Mouse (Mus musculus): ENCODE measurements around the gene Ctxn2. TPM values are rescaled to one million over a fixed set of nuclear protein-coding genes. Genes with fewer than 3 reads are reported as not detected.
"Not testable (repeated sequence)": the region's sequence is repeated elsewhere in the genome, so short reads cannot be mapped to it uniquely, and the experiment has no call there.

The Ctxn2 gene
- not detected in 2 replicates for total RNA-seq (2021)
- long read RNA-seq, experiment 1: 0 reads
- long read RNA-seq, experiment 2: 0 reads

DNA sequence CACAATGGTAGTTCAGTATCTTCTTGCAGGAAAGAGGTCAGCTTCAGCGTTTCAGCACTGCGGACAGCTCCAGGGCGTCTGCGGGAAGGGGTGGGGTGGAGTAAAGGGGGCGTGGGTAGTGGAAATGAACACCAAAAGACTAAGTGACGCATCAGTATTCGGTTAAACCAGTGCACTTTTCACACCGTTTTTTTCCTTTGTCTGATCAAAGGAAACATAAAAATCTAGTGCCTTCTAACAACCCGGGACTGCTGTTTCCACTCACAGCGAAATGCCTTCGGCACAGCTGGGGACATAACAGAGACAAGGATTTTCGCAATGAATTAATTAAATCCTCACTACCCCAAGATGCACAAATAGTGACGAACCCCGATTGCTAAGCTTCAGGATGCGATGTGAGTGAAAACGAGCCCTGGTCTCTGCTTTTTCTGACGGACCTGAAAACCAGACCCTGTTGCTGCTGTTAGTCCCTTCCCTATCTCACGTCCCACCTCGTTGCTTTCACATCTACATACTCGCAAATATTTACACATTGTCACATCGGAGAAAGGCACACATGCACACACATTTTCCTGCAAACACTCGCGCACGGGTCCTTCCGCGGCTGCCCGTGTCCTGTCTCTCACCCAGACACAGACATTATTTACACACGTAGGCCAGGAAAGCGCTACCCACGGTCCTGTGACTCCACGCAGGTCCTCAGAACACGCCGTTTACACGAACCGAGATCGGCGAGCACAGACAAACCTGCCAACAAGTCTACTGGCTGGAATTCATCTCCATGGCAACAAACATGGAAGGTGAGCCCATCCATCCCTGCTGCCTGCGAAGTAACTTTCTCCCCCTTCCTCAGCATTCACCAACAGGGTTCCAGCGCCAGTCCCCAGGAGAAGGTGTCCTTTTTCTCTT, at the start of gene Ctxn2:
Ctxn2 (plus strand) TSS at position 790 of the 909 bp plus-strand sequence.
- peak; percentile 93 for DNase-seq

DNA sequence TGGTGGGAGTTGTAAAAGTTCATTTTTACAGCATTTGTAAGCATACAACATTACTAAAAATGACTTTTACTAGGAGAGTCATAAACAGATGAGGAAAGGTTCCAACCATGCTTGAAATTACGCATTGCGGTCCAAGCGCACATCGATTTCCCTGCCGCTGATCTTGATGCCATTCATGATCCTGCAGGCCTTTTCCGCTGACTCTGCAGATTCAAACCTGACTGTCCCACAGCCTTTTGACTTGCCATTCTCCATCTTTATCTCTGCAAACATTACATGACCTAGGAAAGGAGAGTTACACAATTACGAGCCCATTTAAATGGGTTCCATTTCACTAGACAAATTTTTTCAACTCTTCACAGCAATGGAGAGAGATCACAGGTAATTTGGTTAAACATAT, 47.7 kb upstream of the Ctxn2 start:
- DNase-seq: no peak

- not testable (repeated sequence) for DNase-seq
These were observed 44.4 kb upstream of the Ctxn2 start for GRCm38 (mm10) chr2:125092123-125092522.

DNA sequence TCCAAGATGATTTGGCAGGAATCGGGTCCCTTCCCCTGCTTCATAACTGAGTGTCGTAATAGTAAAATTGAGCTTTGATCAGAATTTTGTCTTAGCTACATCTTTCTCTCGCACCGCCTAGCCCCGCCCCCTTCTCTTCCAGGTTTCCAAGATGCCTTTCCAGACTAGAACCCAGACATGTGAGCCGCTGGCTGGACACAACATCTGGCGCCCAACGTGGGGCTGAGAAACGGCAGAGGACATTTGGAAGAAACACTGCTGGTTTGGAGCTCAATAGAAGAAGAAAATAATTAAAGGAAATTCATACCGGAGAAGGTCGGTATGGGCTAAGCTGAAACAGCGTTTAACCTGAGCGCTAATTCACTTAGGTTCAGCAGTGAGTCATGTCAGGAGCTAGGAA, 32.0 kb upstream of the Ctxn2 start:
- not testable (repeated sequence) for DNase-seq

GRCm38 (mm10) chr2:125106536-125106935, 30.0 kb upstream of the Ctxn2 start:
- DNase-seq: not testable (repeated sequence)

- DNase-seq: no peak
These were observed 16.9 kb upstream of the Ctxn2 start for GRCm38 (mm10) chr2:125119381-125120110.

DNA sequence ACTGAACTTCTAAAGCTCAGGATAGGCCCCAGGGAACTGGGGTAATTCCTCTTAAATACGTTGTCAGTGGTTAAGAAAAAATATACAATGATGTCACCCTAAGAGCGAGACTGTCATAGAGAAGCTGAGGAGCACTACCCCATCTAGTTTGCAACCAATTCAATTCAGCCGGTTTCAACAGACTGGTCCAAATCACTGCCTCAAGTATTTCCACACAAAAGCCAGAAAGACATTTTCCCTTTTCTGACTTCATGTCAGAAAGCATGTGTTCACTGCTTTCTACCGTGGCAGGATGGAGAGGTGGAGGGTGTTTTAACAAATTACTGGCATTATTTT, 14.2 kb upstream of the Ctxn2 start:
- DNase-seq: no peak

DNA sequence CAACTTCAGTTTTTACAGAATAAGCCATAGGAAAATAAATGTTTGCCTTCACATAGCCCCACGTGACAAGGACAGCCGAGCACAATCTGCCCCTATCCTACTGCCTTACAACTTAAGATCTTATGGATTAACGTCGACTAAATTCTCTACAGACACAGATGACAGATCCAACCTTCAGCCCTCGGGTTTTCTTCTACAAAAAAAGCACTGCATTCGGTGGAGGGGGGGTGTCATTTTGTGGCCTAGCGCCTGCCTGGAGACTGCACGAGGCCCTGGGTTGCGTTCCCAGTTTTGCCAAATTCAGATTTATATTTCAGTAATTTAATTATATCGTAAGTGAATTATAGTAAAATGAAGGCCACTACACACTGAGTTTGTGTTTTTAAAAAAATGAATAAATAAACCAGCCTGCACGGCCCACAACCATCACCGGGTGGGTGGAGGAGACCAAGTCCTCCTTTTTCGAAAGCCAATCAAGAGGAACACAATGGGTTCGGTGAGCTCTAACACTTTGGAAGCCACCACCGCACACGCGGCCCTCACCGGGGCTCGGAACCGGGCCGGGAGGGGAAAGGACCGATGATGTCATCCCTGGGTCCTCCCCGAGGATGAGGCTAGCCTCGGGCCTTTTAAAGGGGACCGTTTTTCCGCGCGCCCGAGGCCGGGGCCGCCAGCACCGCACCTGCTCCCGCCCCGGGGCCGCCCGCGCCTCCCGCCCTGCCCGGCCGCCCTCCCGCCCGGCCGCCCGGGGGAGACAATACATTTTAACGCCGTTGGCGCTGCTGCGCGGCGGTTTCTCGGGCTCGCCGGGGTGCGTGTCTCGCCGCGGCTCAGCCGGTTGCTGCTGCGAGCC, 13.6 kb upstream of the Ctxn2 start:
- peak; percentile 69 for DNase-seq

DNA sequence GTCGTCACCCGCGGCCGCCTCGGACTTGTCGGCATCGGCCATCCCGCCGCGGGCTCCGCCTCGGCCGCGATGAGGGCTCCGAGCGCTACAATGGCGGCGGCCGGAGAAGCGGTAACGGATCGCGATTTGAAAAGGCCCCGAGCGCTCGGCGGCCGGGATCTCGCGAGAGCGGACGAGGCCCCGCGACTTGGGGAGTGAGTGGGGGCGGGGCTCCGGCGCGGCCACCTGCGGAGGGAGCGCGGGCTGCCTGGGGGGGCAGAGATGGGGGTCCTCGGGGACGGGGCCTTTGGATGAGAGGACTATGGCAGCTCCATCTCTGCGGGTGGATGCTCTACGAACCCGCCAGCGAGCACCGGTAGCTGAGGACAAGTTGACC, 13.0 kb upstream of the Ctxn2 start, which contains the start of gene Myef2:
Myef2 (minus strand) TSS at position 185 of the 376 bp plus-strand sequence.
- peak; percentile 90 for DNase-seq

DNA sequence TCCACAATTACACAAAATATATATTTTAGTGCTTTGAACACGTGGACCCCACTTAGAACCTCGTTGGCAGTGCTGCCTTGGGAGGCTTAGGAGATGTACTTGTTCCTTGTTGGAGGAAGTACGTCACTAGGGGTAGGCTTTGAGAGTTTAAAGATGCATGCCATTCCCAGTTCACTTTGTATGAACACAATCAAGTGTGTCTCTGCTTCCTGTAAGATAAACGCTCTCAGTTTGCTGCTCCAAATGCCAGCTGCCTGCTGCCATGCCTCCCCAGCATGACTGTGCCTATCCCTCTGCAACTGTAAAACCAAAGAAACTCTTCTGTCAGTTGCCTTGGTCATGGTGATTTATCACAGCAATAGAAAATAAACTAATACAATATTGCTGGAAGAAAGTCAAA, 10.7 kb upstream of the Ctxn2 start:
- no peak for DNase-seq

DNA sequence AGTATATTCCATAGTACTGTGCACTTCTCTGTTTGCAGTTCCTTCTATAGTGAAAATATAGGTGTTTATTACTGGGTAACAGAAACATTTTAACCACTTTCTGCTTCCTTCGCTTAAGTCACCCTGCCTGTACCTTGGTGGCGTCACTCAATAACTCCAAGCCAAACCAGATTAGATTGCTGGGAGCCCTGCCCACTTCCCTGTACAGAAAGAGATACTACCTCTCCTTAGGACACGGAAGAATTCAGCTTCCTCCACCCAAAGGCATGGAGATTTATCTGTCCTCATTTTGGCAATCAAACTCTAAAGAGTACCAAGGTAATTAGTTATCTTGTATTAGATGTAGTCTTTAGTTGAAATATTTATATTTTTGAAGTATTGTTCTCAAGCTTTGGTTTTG, 9.7 kb upstream of the Ctxn2 start:
- no peak for DNase-seq

DNA sequence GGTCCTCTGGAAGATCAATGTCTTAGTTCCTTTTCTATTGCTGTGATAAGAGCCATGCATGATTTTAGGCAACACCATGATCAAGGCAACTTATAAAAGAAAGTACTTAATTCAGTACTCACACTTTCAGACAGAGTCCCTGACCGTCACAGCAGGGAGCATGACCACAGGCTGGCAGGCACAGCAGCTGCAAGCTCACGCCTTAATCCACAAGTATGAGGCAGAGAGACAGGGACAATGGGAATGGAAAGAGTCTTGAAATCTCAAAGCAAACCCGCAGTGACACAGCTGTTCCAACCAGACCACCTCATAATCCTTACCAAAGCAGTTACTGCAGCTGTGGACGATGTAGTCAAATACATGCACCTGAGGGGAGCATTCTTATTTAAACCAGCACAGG, 2.4 kb upstream of the Ctxn2 start:
- no peak for DNase-seq

DNA sequence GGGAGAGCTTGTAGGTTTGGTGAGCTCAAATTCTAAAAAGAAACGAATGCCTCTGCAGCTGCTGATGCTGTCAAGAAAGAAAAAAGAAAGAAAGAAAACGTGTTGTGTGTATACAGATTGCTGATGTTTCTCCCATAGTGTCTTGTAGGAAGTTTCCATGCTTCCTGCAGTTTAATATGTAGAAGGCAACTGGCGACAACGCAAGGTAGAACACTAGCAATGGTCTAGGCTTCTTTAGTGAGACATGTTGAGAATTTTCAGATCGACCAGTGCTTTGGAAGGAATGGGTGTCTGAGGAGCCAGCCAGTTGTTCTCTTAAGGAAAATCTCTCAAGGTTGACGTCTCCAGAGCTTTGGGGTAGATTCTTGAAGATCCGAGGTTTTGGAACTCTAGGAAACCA, 354 bp downstream of the Ctxn2 start:
- no peak for DNase-seq

DNA sequence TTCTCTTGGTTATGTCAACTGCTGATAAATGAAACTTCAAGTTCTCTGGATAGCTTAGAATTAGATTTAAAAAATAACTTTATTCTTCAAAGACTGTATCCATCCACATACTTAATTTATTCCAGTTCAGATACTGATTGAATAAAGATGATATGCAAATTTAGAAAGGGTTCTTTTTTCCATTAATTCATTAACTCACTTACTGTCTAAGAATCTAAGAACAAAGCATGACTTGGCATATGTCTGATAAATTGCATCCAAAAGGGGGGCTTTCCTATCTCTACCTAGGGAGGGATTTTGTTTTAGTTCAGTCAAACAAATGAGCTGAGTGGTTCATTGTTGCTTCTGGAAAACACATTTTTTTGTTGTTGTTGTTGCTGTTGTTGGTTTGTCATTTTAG, 5.8 kb downstream of the Ctxn2 start:
- DNase-seq: no peak

GRCm38 (mm10) chr2:125152388-125152787, 15.9 kb downstream of the Ctxn2 start, which contains the start of gene Slc12a1:
Slc12a1 (plus strand) TSS chr2:125152505.
- DNase-seq: no peak

GRCm38 (mm10) chr2:125154294-125154693, 17.8 kb downstream of the Ctxn2 start:
- no peak for DNase-seq

- DNase-seq: no peak
These were observed 19.0 kb downstream of the Ctxn2 start for GRCm38 (mm10) chr2:125155504-125155903.

DNA sequence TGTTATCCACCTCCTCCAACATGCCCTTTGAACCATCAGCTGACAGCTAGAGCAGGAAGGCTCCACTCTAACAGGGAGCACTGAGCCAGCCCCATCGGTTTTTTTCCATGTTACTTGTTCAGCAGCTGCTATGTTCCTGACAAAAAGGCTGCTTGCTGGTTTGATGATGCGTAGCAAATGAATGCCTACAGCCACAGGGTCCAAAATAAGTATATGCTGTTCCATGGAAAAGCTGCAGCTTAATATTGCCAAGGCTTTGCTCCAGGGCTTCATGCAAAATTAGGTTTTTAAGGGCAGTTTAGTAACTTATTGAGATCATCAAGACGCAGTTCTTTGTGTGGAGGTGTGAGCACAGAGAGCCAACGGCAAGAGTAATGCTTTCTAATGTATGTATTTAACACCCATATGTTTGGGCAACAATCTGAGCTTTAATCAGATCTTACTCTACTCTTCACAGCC, 25.5 kb downstream of the Ctxn2 start:
- no peak for DNase-seq

- DNase-seq: no peak
These were observed 41.8 kb downstream of the Ctxn2 start for GRCm38 (mm10) chr2:125178225-125178798.

- DNase-seq: no peak
These were observed 51.4 kb downstream of the Ctxn2 start for GRCm38 (mm10) chr2:125187904-125188303.

- DNase-seq: peak; percentile 69
These were observed 52.7 kb downstream of the Ctxn2 start for GRCm38 (mm10) chr2:125189197-125189596.

DNA sequence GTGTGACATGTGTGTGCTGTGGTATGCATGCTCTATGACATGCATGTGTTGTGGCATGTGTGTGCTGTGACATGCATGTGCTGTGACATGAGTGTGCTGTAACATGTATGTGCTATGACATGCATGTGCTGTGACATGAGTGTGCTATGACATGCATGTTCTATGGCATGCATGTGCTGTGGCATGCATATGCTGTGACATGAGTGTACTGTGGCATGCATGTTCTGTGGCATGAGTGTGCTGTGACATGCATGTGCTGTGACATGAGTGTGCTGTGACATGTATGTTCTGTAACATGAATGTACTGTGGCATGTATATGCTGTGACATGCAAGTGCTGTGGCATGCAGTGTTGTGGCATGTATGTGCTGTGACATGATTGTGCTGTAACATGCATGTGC, 56.4 kb downstream of the Ctxn2 start:
- no peak for DNase-seq
